Mouse (Mus musculus): ENCODE results near the gene Snapin.
A peak's percentile ranks its signal among the peaks of the same experiment; 100 is the strongest.

The Snapin gene

DNA sequence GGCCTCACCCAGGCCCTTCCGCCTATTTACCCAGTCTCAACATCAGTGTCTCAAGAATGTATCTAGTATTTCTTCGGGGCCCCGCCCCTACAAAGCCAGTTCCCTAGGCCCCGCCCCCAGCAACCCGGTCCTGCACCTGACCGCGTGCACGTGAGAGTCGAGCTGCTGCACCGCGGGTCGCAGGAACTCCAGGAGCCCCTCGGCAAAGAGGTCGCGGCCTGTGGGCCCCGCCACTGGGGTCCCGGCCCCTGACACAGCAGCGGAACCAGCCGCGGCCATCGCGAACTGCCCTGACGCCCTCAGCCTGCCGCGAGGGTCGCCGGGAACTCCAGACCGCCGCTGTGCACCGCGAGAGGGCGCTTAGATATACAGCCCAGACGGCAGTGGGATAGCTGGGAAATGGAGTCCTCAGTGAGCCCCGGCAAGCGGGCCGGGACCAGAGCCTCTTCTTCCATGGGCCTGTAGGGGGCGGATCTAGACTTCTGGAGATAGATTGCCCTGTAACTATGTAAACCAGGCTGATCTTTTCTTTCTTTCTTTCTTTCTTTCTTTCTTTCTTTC is at the start of gene Snapin:
TSS of gene Snapin (minus strand) at position 338 of the 561 bp plus-strand sequence.
- DNase-seq: peak; percentile 89 to 92

DNA sequence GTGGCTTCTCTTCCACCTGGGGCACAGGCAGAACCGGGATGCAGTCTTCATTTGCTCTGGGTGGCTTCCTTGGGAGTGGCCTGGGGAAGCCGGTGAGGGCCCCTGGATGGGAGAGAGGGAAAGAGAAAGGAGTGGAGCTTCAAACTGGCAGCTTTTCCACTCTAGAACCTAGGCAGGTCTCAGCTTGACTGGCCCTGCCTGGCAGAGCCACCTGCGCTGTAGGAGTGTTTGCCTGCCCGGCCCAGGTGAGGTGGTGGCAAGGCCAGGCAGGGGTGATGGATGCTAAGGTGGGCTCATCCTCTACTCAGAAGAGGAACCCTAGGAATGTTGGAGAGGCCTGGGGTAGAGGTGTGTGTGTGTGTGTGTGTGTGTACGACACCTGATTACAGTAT is 47.1 kb upstream of the Snapin start:
- no peak for DNase-seq

DNA sequence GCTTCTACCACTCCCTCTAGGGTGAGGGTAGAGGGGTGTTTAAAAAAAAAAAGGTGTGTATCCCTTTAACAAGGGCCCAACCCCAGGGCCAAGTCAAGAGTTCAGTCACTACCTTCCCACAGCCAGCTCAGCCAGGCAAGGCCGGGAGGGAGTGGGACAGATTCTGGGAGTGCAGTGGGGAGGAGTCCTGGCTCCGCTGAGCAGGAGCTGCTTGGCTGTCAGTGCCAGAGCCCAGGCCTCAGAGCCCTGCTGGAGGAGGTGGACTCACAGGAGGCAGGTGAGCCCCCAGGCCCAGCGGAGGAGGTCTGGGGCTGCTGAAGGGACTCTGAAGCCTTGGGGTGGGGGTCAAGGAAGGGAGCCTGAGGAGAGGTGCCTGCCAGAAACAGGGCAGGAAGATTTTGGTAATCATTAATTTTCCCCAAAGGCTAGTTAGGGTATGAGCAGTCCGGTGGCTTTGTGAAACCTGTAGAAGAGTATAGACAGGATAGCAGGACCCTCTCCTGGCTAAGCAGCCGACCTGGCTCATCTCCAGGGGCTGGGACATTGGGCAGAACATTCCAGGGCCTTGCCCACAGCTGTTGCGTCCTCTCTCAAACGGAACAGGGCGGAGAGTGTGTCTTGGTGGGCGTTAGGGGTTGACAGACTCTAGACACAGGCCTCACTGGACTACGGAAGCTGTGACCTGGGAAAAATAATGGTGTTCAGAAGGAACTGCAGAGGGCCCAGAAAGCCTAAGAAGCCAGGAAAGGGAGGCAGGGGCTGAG is 46.5 kb upstream of the Snapin start, which contains the start of gene S100a16:
TSS of gene S100a16 (plus strand) at position 114 of the 764 bp plus-strand sequence.
- DNase-seq: peak in 1 of 2 experiments; percentile 11

DNA sequence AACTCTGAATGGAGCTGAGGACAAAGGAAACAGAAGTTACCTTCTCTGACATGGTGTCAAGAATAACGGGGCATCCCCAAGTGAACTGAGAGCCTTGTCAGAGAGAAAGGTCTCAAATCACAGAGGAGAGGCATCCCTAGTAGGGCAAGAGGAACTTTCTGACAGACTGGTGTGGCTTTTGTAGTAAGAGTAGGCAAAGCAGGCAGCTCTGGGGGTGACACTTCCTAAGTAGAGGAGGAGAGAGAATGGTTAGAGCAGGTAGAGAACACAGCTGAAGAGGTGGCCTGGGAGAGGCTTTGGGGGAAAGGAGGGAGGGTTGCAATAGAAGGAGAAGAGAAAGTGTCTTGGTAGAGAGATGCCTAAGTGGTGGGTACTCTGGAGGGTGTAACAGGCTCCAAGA is 44.6 kb upstream of the Snapin start:
- no peak for DNase-seq

DNA sequence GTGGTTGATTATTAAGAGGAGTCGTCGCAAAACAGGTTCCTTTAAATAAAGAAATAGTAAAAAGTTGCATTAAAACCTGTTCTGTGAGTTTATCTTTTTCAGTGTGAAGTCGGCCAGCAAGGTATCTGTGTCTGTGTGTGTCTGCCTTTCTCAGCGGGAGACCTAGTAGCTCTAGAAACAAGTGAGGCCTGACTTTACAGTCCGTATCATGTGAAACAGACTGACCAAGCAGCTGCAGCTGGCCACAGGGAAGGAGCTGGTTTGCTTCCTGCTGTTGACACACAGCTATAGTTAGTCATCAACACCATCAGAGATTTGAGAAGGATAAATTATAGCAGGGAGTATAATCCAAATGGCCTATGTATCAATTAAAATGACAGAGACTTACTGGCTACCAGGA is 40.9 kb upstream of the Snapin start:
- no peak for DNase-seq

DNA sequence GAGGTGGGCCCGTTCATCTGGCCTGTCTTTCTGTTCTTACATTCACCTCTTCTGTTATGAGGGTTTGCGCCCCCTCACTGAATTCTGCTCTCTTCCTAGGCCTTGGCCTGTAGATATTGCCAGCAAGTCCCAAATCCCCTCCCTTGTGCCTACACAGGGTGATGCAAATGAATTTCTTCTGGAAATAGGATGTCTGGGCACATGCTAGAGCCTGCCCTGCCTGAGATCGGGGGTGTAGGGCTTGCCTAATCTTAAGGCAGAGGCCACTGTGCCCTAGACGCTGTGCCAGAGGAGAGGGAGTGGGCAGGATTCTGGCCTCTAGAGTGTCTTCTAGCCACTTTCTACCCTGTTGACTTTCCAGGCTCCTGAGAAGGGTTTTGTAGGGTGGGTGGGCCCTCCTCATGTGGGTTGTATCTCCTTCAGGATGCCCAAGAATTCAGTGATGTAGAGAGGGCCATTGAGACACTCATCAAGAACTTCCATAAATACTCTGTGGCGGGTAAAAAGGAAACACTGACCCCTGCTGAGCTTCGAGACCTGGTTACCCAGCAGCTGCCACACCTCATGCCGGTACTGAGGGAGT is 36.5 kb upstream of the Snapin start:
- DNase-seq: no peak

DNA sequence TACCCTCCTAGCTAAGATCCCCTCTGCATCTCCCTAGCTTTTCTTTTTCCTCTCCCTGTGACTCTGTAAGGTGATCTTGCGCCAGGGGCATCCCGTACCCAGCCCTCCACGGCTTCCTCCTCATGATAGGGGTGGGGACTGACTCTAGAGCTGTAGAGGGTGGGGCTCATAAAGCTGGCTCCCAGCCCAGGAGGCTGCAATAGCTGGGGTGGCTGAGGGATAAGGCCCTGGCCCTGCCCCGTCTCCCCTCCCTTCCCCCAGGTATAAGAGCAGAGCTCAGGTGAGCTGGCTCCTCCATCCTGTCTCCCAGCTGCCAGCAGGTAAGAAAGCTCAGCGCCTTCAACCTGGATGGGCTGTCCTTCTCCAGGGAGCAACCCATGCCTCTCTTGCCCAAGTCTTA is 35.7 kb upstream of the Snapin start, which contains the start of gene S100a14:
TSS of gene S100a14 (plus strand) at position 277 of the 400 bp plus-strand sequence.
- DNase-seq: no peak

DNA sequence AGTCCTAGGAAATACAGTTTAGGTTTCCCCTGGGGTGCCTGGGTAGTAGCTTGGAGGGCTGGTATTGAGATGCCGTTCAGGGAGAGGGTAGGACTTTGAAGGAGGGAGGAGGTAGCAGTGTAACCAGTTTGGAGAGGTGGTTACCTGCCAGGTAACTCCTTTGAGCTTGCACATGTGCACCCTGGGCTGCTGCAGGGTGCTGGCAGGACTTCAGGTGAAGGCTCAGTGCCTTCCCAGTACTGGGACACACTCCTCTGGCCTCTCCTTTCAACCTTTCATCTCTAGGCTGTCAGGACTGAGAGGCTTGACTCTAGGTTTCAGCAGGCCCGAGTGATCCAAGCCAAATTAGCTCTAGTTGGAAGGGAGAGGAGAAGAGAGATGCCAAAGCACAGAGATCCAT is 35.2 kb upstream of the Snapin start:
- no peak for DNase-seq

DNA sequence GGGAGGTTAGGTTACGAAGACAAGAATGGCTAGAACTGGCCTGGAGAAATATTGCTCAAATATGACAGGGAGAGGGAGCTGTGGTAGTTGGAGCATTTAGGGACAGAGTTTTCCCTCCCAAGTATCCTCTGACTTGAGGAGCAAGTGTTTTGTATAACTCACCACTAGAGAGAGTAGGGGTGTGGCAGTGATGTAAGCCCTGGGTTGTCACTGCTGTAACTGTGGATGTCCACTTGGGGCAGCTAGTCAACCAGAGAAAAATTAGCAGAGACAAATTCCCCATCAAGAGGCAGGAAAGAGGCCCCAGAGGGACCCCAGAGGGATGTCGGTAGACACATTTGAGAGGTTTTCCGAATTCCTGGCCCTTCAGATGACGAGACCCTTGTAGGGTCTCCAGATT is 34.6 kb upstream of the Snapin start:
- DNase-seq: no peak

DNA sequence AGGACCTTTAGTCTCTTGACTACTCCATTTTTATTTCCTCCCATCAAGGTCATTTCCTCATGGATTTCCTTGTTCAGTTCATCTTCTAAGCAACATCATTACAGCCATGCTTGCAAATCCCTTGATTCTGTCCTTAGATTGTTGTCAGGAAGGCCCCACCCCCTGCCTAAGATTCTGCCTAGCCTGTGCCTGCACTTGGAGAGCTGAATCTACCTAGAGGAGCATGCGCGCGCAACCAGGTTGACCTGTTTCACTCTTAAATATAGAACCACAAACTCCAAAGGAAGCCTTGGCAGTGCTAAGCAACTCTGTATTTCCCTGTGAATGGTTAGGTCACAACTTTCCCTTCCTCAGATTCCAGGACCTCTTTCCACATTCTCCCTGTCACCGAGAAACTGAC is 26.9 kb upstream of the Snapin start:
- no peak for DNase-seq

DNA sequence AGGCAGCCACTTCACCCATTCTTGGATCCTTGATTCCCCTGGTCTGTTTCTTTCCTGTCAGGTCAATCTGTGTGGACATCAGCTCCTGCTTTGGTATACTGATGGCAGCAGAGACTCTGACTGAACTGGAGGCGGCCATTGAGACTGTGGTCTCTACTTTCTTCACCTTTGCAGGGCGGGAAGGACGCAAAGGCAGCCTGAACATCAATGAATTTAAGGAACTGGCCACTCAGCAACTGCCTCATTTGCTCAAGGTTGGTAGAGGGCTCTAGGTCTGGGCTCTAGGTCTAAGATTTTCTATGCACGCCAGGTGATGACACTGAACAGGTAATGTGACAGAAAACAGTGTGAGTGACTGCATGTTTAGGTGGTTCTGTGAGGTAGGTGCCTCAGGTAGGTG is 25.0 kb upstream of the Snapin start:
- DNase-seq: no peak

DNA sequence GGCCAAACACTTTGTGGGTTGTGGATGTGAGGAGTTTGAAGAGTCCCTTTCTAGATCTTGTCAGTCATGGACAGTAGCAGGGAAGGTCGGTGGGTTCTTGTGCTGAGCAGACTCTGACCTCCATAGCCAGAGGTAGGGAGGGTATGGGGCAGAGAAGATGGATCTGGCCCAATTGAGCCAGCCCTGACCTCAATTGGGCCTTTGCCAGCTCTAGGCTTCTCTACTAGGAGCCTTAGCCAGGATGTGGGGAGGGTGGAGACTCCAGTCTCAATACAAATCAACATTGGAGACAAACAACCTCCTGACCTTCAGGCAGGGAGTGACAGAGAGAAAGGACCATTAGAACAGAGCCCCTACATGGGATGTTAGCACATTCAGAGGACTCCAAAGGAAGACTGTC is 24.4 kb upstream of the Snapin start:
- no peak for DNase-seq

DNA sequence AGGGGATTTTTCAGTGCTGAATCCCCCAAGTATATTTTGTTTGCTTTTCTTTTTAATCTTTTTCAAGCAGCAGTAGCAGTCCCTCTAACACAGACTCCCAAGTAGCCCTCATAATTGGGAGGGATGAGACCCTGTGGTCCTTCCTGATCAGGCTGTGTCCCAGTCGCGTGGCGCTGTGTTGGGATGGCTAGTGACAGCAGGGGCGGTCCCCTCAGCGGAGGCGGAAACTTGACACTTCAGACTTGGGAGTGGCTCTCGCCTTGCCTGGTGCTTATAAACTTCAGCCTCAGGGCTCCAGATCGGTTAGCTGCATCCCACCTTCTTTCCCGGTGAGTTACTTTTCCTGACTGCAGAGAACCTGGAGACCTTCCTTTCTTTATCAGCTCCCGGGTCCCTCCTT is 23.9 kb upstream of the Snapin start:
- DNase-seq: peak; percentile 42 to 57

DNA sequence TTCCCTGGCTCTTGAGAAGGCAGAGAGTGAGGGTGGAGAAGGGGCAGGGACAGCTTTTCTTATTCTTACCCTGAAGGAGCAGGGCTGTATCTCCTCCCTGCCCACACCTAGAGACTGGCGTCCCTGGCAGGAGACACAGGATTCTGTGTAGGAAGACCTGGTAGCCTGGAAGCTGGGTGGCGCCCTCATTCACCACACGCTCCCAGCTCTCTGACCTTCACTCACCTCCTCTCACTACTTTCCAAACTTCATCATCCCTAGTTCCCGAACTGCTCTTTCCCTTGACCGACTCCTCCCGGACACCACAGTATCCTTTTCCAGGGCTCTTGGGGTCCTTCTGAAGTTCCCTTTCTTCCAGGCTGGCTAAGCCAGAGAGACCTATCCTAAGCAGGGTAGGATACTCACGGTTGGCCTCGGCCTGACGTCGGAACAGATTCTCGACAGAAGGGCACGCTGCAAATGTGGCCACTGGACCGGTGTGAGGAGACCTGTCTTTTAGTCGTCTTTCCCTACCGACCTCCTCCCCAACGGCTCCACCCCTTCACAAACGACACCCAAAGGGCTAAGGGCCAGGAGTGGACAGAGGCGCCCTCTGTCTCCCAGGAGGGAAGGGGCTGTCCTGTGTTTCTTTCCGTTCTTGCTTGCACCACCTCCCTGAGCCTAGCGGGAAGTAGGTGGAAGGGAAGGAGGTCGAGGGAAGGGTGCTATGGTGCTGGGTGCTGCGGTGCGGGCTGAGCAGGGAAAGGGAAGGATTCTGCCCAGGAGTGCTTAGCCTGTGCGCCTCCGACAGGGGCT is 23.2 kb upstream of the Snapin start, which contains the start of the genes S100a1 and S100a13:
TSS of gene S100a1 (minus strand) at position 597 of the 795 bp plus-strand sequence.
TSS of gene S100a13 (plus strand) at position 640 of the 795 bp plus-strand sequence.
- peak; percentile 30 to 44 for DNase-seq

DNA sequence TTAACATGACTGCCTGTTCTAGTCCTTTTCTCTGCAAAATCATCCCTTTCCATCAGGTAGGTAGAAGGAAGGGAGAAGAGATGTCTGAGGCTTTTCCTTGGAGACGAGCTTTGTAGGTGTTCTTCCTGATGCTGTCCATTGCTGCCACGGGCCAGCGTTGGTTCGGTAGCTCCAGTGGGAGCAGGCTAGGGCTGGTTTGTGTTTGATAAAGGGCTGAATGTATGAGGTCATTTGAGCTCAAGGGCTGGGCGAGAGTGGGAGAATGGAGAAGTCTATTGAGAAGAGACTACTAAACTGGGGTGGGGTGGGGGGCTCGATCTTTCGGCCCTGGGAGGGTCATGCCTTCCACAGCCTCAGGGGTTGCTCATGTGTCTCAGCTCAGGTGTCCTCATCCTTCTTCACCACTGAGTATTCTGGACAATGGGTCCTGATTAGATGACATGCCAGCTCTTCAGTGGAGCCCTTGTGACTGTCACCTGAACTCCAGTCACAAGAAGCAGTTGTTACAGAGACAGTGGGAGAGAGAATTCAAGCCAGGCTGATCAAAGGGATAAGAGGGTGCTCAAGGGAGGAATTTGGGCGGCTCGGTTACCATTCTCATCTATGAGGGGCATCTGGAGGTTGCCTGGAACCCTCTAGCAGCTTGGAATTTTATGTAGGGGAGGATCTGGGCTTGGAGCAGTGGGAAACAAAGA is 22.3 kb upstream of the Snapin start:
- no peak for DNase-seq

DNA sequence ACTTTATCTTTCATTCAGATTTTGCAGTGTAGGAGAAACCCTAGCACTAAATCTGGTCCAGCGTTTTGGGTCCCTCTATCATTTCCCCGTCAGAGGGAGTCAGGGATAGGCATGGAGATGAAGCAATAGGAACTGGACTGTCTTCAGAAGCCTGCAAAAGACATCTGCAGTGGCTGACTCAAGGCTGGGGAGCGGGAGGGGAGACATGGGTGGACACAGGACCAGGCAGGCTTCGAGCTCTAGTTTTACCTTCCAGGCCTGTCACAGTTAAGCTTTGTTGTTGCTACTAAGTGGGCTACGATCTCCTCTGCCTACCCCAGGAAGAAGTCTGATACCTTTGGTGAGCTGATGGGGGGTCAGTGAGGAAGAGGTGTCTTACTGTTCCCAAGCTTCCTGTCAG is 21.4 kb upstream of the Snapin start:
- no peak for DNase-seq

DNA sequence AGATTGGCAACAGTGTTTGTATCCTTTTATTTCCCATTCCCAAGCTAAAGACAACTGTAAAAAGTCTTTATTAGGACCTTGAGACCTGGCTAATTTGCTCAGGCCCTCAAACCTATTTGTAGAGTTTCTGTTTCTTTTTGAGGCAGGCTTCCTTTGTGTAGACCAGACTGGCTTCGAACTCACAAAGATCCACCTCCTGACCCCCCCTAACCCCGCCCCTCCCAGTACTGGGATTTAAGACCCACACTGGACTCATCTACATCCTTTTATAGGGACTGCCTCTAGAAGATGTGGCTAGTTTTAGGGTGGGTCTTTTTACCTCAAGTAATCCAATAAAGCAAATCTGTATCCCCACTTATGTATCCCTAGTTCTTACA is 18.9 kb upstream of the Snapin start:
- DNase-seq: no peak

DNA sequence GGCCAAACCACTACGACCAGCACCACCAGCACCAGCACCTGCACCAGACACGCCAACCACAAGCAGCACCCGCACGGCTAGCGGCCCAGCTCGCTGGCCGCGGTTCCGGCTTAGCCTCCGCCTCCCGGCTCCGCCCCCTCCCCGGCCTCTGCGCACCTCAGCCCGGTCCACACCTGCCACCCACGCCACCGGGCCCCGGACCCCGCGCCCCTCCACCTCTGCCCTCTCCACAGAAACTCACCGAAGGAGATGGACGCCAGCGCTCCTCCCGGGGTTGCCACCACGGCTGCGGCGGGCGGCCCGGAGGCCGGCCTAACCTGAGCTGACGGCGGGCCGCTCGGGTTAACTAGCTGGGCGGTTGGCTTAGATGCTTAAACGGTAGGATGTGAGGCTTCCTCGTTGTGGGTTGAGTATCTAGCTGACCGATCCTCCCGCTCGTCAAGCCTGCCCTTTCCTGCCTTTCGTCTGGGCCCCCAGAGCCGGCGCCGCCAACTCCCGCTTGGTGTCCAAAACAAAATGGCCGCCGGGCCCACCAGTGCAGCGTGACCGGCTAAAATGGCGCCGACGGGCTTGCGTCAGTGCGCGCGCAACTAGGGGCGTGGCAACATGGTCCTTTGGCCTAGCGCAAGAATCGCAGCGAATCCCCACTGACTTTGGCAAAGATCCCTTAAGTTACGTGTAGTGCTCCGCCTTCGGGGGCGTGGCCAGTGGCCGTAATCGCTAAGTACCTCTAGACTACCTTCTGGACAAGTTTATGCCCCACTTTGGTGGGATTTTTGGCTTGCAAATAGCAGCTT is 18.3 kb upstream of the Snapin start, which contains the start of gene Chtop:
TSS of gene Chtop (minus strand) at position 549 of the 797 bp plus-strand sequence.
- peak; percentile 96 to 98 for DNase-seq

DNA sequence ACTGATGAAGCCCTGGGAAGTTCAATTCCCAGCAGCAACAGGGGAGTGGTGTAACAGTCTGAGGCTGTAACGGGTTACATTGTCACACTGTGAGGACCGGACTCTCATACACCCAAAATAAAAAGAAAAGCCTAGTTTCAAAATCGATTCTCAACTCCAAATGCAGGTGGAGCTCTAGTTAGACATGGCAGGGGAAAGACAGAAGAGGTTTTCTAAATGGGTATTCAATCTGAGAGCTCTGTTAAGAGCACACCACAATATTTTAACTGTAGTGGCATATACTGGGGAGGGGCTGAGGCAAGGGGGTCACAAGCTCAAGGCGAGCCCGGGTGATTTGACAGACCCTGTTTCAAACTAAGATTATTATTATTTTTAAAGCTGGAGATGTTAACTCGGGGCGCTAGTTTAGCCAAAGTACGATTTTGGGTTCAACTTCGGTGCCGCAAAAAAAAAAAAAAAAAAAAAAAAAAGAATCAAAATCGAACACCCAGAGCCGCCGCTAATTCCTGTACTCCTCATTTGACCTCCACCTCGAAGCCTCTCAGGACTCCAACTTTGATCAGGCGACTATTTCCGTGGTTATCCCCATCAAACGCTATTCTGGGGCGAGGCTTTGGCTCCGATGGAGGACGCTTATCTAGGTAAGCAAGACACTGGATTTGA is 17.6 kb upstream of the Snapin start:
- no peak for DNase-seq

DNA sequence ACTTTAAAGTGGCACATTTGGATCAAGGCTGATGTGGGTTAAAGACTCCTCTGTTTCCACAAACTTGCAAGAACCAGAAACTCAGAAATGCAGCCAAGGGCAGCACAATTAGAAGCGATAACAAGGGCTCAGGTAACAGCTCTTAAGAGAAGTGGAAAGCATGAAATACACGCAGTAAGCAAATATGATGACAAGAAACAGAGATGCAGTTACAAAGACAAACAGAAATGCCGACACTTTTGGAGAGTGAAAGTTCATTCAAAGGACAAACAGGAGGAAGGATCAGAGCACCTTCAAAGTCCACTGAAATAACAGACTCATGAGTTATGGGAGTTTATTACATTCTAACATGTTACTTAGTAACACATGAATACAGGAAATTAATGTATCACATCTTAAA is 15.5 kb upstream of the Snapin start:
- DNase-seq: no peak

DNA sequence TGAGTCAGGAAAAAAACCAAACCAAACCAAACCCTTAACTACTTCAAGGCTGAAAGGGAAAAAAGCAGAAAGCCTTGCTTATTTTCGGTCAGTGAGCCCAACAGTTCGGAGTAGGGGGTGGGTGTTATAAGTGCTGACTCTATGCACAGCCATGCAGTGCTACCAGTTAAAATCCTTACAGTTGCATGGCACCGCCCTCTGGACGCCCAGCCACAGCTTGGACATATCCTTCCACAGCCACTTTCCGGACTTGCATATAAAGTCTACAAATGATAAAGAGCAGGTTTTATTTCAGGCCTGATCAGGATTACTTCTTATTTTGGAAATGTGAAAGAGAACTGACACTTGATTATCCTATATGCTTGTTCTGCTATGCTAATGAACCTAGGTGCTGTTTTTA is 14.4 kb upstream of the Snapin start:
- no peak for DNase-seq
